Mouse (Mus musculus) G1E (cell line): ENCODE data around the gene Klrb1.
"Not testable (repeated sequence)": the region's sequence is repeated elsewhere in the genome, so short reads cannot be mapped to it uniquely, and the experiment has no call there.

Experiments used
- CTCF ChIP-seq: IDR thresholded peaks from 2 replicates; pipeline ENCODE4 v1.5.1; 2012; ENCODE audit warnings: low read depth, low read length, inconsistent platforms, mixed read lengths
- GATA1 ChIP-seq: IDR thresholded peaks from 2 replicates; pipeline ENCODE4 v1.6.1; 2012; ENCODE audit warnings: borderline replicate concordance, low read length, inconsistent platforms, mixed read lengths
- POLR2AphosphoS5 ChIP-seq: IDR thresholded peaks from 2 replicates; pipeline ENCODE4 v1.6.1; 2012; ENCODE audit warnings: low read depth, low read length, inconsistent platforms; ENCODE audit not compliant: insufficient replicate concordance
- TAL1 ChIP-seq: conservative IDR thresholded peaks from 2 replicates; pipeline ENCODE4 v1.6.1; 2012; ENCODE audit warnings: low read depth, low read length, inconsistent platforms, mixed read lengths

GRCm38 (mm10) chr6:128754265-128754664, 31.4 kb upstream of the Klrb1 start:
- TF ChIP-seq CTCF, GATA1, POLR2AphosphoS5, TAL1: not testable (repeated sequence)
